Mouse (Mus musculus) testis, adult 2 months (tissue): ENCODE data around the gene Gipr. TPM values are rescaled to one million over a fixed set of nuclear protein-coding genes. Genes with fewer than 3 reads are reported as not detected.
A peak's percentile ranks its signal among the peaks of the same experiment; 100 is the strongest.

Experiments used
- H3K27ac ChIP-seq: fragments of 200-500 bp; 2 replicates; pipeline ENCODE4 v1.5.1; 2012; ENCODE audit warnings: low read depth, low read length; ENCODE audit not compliant: control insufficient read depth, insufficient read depth
- H3K27me3 ChIP-seq: fragments of 200-500 bp; 2 replicates; pipeline ENCODE4 v1.6.1; 2012; ENCODE audit warnings: mild to moderate bottlenecking, low read length, moderate library complexity; ENCODE audit not compliant: control insufficient read depth, insufficient read depth
- H3K36me3 ChIP-seq: fragments of 200-500 bp; 2 replicates; pipeline ENCODE4 v1.6.1; 2012; ENCODE audit warnings: mild to moderate bottlenecking, low read length; ENCODE audit not compliant: control insufficient read depth, insufficient read depth
- H3K4me1 ChIP-seq: fragments of 200-500 bp; 2 replicates; pipeline ENCODE4 v1.6.1; 2012; ENCODE audit warnings: low read length; ENCODE audit not compliant: control insufficient read depth, insufficient read depth
- H3K4me3 ChIP-seq: fragments of 200-500 bp; 2 replicates; pipeline ENCODE4 v1.5.1; 2012; ENCODE audit warnings: low read depth, mild to moderate bottlenecking, low read length, moderate library complexity, mixed read lengths; ENCODE audit not compliant: control insufficient read depth
- CTCF ChIP-seq: fragments of 200-500 bp; IDR thresholded peaks from 2 replicates; pipeline ENCODE4 v1.5.1; 2012; ENCODE audit warnings: low read depth, mild to moderate bottlenecking, inconsistent platforms, low read length, moderate library complexity; ENCODE audit not compliant: control insufficient read depth, insufficient read depth, insufficient replicate concordance
- POLR2A ChIP-seq: fragments of 200-500 bp; IDR thresholded peaks from 2 replicates; pipeline ENCODE4 v1.6.1; 2012; ENCODE audit warnings: low read depth, mild to moderate bottlenecking, inconsistent platforms, low read length, moderate library complexity; ENCODE audit not compliant: control insufficient read depth
- polyA plus RNA-seq: library from polyadenylated mRNA; depleted of rRNA; stranded (reverse); fragments of >200 nt; gene quantifications from 2 replicates; pipeline ENCODE4 v1.2.3, GENCODE M21; 2012; rRNA removed

Gipr gene
- 20.9 and 24.3 TPM in 2 replicates for polyA plus RNA-seq

DNA sequence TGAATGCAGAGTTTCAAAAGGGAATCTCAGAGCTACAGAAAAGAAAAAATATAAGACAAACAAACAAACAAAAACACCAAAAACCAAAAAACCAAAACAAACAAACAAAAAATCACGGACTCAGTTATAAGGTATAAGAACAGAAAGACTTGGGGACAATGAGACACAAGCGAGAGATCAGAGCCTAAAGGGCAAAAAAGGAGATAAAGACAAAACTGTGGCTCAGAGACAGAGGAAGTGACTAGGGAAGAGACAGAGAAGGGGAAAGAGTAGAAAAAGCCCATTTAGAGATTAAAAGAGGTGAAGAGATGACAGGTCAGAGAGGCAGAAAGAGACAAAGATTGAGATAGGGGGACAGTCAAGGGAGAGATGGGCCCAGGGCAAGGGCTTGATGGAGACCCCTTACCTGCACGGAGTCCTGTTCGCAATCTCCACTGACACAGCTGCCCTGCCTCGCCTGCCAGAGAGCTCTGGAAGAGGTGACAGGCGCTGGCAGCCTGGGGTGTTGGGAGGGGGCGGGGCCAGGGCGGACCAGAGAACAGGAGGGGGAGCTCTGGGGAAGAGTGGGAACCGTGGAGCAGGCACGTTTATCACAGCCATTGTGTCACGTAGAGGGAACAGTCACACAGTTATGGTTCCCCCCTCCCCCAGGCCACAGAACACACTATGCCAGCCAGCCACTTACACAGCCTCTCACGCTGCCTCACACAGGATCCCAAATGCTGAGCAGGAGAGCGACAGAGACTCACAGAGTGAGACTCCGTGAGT, at the start of gene Gipr:
TSS of gene Gipr (minus strand) at position 472 of the 768 bp plus-strand sequence.
- Histone ChIP-seq H3K27ac (no peak within 1 kb of the TSS), H3K4me3 (peak within 1 kb of the TSS; percentile 62), H3K4me1 (peaks cover 26% of the 10 kb centered on the region), H3K36me3 (no peaks in the 10 kb centered on the region), H3K27me3 (no peaks in the 10 kb centered on the region)
- TF ChIP-seq POLR2A, result no peak
- TF ChIP-seq CTCF, result no peak

DNA sequence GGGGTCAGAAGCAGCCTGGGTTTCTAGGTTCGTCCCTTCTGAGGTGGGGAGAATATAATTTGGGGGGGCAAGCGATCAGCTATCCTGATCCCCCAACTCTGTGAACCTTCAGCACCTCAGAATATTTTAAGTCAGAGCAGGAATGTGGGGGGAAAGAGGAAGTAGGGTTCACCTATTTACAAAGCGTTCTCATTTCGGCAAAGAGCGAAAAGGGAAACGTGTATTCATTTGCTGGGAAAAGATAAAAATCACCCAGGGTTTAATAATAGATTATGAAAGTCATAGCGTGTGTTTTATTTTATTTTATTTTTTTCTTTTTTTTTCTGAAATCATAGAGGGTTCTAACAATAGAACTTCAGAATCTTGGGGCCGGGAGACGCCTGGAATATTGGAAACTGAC, 49.0 kb upstream of the Gipr start:
- TF ChIP-seq POLR2A (no peak), CTCF (no peak)
- Histone ChIP-seq H3K36me3 (no peaks in the 10 kb centered on the region), H3K4me1 (peaks cover 12% of the 10 kb centered on the region), H3K27me3 (no peaks in the 10 kb centered on the region), H3K4me3 (no peak overlapping the region), H3K27ac (no peak overlapping the region)

DNA sequence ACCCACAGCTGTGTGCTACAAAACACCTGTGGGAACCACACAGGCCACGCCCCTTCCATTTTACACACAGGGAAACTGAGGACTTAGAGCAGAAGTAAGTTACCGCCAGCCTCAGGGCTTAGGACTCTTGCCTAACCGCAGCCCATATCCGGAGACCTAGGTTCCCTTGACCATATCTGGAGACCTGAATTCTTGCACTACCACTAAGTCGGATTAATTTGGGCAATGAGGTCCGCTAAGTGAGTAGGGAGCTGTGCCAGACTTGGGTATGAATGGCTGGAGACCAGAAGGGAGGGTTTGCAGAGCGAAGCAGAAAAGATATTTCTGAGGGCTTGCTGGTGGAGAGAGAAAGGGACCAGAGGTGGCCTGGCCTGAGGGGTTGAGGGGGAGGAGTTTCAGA, 48.4 kb upstream of the Gipr start:
- no peak overlapping the region for H3K4me3 ChIP-seq
- H3K36me3 ChIP-seq, result no peaks in the 10 kb centered on the region
- H3K27ac ChIP-seq, result no peak overlapping the region
- no peak for TF ChIP-seq CTCF
- no peak for TF ChIP-seq POLR2A
- no peaks in the 10 kb centered on the region for H3K27me3 ChIP-seq
- H3K4me1 ChIP-seq, result peaks cover 12% of the 10 kb centered on the region

DNA sequence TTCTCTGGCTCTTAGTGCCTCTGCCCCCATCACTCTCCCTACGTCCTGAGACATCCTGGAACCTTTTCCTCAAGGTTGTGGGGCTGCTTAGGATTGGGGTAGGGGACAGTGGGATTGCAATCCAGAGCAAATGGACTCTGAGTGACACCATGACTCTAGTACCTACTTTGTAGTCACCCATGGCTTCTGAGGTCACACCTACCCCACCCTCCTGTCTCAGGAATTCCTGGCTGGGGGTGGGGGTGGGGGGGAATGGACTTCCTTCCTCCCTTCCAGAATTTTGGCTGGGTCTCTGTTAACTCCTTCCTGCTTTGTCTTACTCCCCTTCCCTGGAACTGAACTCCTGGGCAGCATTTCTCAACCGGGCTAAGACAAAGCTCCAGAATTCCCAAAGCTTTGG, 47.5 kb upstream of the Gipr start:
- peaks cover 12% of the 10 kb centered on the region for H3K4me1 ChIP-seq
- no peaks in the 10 kb centered on the region for H3K27me3 ChIP-seq
- no peak overlapping the region for H3K27ac ChIP-seq
- no peak overlapping the region for H3K4me3 ChIP-seq
- TF ChIP-seq POLR2A (no peak), CTCF (no peak)
- no peaks in the 10 kb centered on the region for H3K36me3 ChIP-seq

DNA sequence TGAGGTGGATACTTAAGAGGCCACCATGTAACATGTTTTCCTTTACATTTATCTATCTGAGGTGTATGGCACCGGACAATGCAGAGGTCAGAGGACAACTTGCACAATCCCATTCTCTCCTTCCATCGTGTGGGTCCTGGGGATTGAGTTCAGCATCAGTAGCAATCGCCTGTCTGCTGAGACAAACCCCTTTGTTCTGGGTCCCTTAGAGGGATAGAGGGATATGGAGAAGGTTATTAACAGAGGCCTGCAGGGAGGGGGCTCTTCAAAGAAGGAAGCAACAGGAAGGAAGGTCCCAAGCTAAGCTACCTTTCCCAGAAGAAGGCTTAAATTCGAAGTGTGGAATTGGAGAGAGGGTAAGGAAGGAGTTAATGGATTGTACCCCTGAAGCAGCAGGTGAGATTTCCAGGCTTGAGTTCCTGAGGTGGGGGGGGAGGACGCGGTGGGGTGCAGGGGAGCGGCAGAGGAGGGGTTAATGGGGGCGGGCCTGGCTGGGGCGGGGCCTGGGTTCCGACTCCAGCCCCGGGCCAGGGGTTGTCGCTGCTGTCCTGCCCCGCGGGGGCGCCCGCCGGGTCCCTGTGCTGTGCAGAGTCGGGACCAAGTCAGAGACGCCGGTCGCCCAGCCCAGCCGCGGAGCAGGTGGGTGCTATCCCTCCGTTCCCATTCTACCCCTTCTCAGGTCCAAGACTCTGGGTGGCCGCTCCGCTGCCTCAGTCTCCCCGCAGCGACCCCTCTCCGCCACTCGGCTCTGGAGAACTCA, 46.2 kb upstream of the Gipr start, which contains the start of gene Gpr4:
TSS of gene Gpr4 (plus strand) at position 543 of the 760 bp plus-strand sequence.
- peaks cover 12% of the 10 kb centered on the region for H3K4me1 ChIP-seq
- no peaks in the 10 kb centered on the region for H3K36me3 ChIP-seq
- peak within 1 kb of the TSS; percentile 48; the same call in 1 of the 2 replicates for H3K4me3 ChIP-seq
- no peak within 1 kb of the TSS for H3K27ac ChIP-seq
- no peaks in the 10 kb centered on the region for H3K27me3 ChIP-seq
- no peak for TF ChIP-seq POLR2A
- TF ChIP-seq CTCF, result no peak

DNA sequence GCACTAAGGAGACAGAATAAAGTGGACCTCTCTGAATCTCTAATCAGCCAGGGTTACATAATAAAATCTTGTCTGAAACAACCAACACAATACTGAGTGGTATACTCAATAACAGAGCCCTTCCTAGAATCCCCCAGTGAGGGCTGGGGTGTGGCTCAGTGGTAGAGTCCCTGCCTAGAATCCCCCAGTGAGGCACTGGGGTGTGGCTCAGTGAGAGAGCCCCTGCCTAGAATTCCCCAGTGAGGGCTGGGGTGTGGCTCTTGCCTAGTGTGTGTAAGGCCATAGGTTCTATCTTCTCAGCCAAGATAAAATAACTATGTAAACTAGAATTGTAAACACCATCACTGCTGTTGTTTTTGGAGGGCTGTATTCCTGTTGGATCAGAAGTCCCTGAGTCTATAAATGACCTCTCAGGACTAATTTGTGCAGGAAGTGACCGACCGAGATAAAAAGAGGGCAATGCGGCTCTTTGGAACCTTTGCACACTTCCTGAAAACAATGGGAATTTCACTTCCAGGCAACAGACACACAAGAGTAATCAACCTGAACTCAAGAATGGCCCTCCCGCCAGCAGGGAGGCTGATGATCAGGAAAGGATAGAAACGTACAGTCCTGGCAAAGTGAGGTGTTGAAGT, 45.2 kb upstream of the Gipr start:
- Histone ChIP-seq H3K4me1 (peaks cover 8% of the 10 kb centered on the region), H3K4me3 (no peak overlapping the region), H3K27ac (no peak overlapping the region), H3K27me3 (no peaks in the 10 kb centered on the region), H3K36me3 (no peaks in the 10 kb centered on the region)
- TF ChIP-seq POLR2A, result no peak

DNA sequence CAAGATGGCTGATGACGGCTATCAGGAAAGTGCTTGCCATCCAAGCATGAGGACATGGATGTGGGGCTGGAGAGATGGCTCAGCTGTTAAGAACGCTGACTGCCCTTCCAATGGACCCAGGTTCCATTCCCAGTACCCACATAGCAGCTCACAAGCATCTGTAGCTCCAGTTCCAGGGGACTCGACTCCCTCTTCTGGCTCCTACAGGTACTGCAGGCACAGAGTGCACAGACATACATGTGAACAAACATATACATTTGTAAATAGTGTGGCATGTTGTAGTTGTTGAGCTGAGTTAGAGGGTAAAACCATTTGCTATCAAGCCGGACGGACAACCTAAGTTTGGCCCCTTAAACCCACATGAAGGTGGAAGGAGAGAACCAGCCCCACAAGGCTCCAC, 44.1 kb upstream of the Gipr start:
- no peaks in the 10 kb centered on the region for H3K36me3 ChIP-seq
- peaks cover 5% of the 10 kb centered on the region for H3K4me1 ChIP-seq
- no peaks in the 10 kb centered on the region for H3K27me3 ChIP-seq
- H3K4me3 ChIP-seq, result no peak overlapping the region
- no peak overlapping the region for H3K27ac ChIP-seq
- TF ChIP-seq POLR2A, result no peak
- peak; percentile 59; the same call in 1 of the 2 replicates for TF ChIP-seq CTCF
